Mouse (Mus musculus) liver, postnatal 0 days (tissue): Measurements from ENCODE around the gene Cox7a2l.

Experiments
- CTCF ChIP-seq: sonication (generic); IDR thresholded peaks from 2 replicates; pipeline ENCODE4 v1.5.1; 2016; ENCODE audit warnings: antibody characterized with exemption, low read depth
- EP300 ChIP-seq: IDR thresholded peaks from 2 replicates; pipeline ENCODE4 v1.6.1; 2016; ENCODE audit warnings: antibody characterized with exemption, low read depth, mild to moderate bottlenecking

DNA sequence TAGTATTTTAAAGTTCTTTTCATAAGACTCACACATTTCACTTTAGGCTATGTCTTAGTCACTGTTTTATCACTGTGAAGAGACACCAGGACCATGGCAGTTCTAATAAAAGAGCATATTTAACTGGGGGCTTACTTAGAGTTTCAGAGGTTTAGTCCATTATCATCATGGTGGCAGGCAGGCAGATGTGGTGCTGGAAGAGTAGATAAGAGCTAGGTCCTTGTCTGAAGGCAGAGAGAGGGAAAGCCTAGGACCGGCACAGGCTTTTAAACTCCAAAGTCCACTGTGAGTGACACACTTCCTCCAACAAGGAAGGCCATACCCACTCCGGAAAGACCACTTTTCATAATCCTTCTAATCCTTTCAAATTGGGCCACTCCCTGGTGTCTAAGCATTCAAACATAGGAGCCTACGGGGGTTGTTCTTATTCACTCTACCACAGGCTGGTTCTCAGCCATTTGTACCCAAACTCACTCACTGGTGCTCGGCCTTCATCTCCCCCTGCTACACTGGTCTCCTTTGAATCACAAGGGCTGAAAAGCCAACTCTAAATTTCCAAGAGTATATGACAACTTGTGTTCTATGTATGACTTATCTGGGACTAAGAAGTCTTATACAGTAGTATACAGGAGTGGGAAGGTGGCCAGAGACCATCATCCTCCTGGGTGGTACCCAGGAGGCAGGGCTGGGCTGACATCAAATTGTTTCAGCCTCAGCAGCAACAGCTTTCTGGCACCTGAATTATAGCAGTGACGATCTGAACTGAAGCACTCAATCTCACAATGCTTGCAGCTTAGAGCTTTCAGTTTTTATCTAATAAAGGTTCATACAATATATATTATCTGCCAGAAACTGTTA lies 45.3 kb upstream of the Cox7a2l start:
- TF ChIP-seq CTCF (no peak), EP300 (peak; percentile 85)
